Mouse (Mus musculus) limb, embryonic 11.5 days (tissue): ENCODE measurements at regions not wholly inside any gene's neighbourhood (a gene's known extent, or its start where the extent isn't known, plus 50 kb on each side); places are given as distances from the start of the nearest gene placed in this dataset.

Experiments
- ATAC-seq: fragments of 200-750 bp; cut with Nextera tagmentation; 2 replicates; pipeline ENCODE4 v1.8.0; 2017; ENCODE audit warnings: low read depth; ENCODE audit not compliant: insufficient number of reproducible peaks, low FRiP score, low TSS enrichment
- DNase-seq: peaks from one replicate; pipeline ENCODE4 v3.0.0-alpha.2; 2015; ENCODE audit warnings: low spot score
- H3K27ac ChIP-seq: fragments of 300-500 bp; sonication (generic); replicated peaks from 2 replicates; pipeline ENCODE4 v1.5.1; 2014; ENCODE audit warnings: low read depth, mild to moderate bottlenecking, low read length
- H3K27me3 ChIP-seq: fragments of 300-500 bp; sonication (generic); 2 replicates; pipeline ENCODE4 v1.6.1; 2014; ENCODE audit warnings: mild to moderate bottlenecking, low read length, mixed read lengths; ENCODE audit not compliant: control insufficient read depth, insufficient read depth
- H3K36me3 ChIP-seq: fragments of 300-500 bp; sonication (generic); 2 replicates; pipeline ENCODE4 v1.6.1; 2014; ENCODE audit warnings: mild to moderate bottlenecking, low read length, moderate library complexity, mixed read lengths; ENCODE audit not compliant: control insufficient read depth, insufficient read depth
- H3K4me1 ChIP-seq: fragments of 300-500 bp; sonication (generic); 2 replicates; pipeline ENCODE4 v1.6.1; 2014; ENCODE audit warnings: low read length, mixed read lengths; ENCODE audit not compliant: control insufficient read depth, insufficient read depth
- H3K4me2 ChIP-seq: fragments of 300-500 bp; sonication (generic); 2 replicates; pipeline ENCODE4 v1.6.1; 2014; ENCODE audit warnings: low read depth, mild to moderate bottlenecking, moderate library complexity; ENCODE audit not compliant: severe bottlenecking
- H3K4me3 ChIP-seq: fragments of 300-500 bp; sonication (generic); 2 replicates; pipeline ENCODE4 v1.5.1; 2014; ENCODE audit warnings: low read depth, low read length
- H3K9ac ChIP-seq: fragments of 300-500 bp; sonication (generic); 2 replicates; pipeline ENCODE4 v1.6.1; 2014; ENCODE audit warnings: mild to moderate bottlenecking, low read length
- H3K9me3 ChIP-seq: fragments of 300-500 bp; sonication (generic); 2 replicates; pipeline ENCODE4 v1.6.1; 2016; ENCODE audit warnings: low read length; ENCODE audit not compliant: control insufficient read depth
- WGBS: fragments of 180-500 bp; shearing (Covaris S2); extraction: QIAGEN DNeasy Blood & Tissue Kit; methylation state at CpG from one replicate; pipeline ENCODE4 v1.1.7; 2014; 5-methylcytosine and 5-hydroxymethylcytosine counted together

- WGBS, result 75% methylated on average over 5 of the region's 5 CpGs
- Histone ChIP-seq H3K4me1 (peaks cover 7% of the 10 kb centered on the region; the same call in 1 of the 2 replicates), H3K4me3 (no peak overlapping the region), H3K9me3 (no peaks in the 10 kb centered on the region), H3K9ac (no peak overlapping the region), H3K36me3 (no peaks in the 10 kb centered on the region), H3K27ac (no peak overlapping the region), H3K4me2 (no peak overlapping the region), H3K27me3 (no peaks in the 10 kb centered on the region)
- DNase-seq (no peak), ATAC-seq (no peak)
Measured at GRCm38 (mm10) chr4:131239132-131239531, 294.9 kb downstream of the Matn1 start.

GRCm38 (mm10) chr4:131240457-131240856 is 296.3 kb downstream of the Matn1 start:
- Histone ChIP-seq H3K36me3 (no peaks in the 10 kb centered on the region), H3K4me1 (peaks cover 9% of the 10 kb centered on the region; the same call in 1 of the 2 replicates), H3K27ac (no peak overlapping the region), H3K27me3 (no peaks in the 10 kb centered on the region), H3K4me3 (no peak overlapping the region), H3K4me2 (no peak overlapping the region), H3K9ac (no peak overlapping the region), H3K9me3 (no peaks in the 10 kb centered on the region)
- WGBS, result 85% methylated on average over 4 of the region's 4 CpGs
- ATAC-seq (no peak), DNase-seq (no peak)

- no peaks in the 10 kb centered on the region for H3K9me3 ChIP-seq
- peaks cover 9% of the 10 kb centered on the region; the same call in 1 of the 2 replicates for H3K4me1 ChIP-seq
- DNase-seq (no peak), ATAC-seq (no peak)
- H3K27ac ChIP-seq, result no peak overlapping the region
- no peak overlapping the region for H3K4me2 ChIP-seq
- H3K4me3 ChIP-seq, result no peak overlapping the region
- H3K9ac ChIP-seq, result no peak overlapping the region
- no peaks in the 10 kb centered on the region for H3K36me3 ChIP-seq
- H3K27me3 ChIP-seq, result no peaks in the 10 kb centered on the region
- 53% methylated on average over 4 of the region's 4 CpGs for WGBS
Measured at GRCm38 (mm10) chr4:131242250-131242649, 298.1 kb downstream of the Matn1 start.

GRCm38 (mm10) chr4:131243744-131244387 is 299.7 kb downstream of the Matn1 start:
- H3K27me3 ChIP-seq, result no peaks in the 10 kb centered on the region
- H3K4me3 ChIP-seq, result no peak overlapping the region
- DNase-seq, result no peak
- H3K9ac ChIP-seq, result no peak overlapping the region
- ATAC-seq, result no peak
- no peaks in the 10 kb centered on the region for H3K9me3 ChIP-seq
- H3K4me1 ChIP-seq, result peaks cover 9% of the 10 kb centered on the region; the same call in 1 of the 2 replicates
- H3K36me3 ChIP-seq, result no peaks in the 10 kb centered on the region
- H3K27ac ChIP-seq, result no peak overlapping the region
- 42% methylated on average over 9 of the region's 9 CpGs for WGBS
- no peak overlapping the region for H3K4me2 ChIP-seq

- no peaks in the 10 kb centered on the region for H3K36me3 ChIP-seq
- H3K9me3 ChIP-seq, result no peaks in the 10 kb centered on the region
- 23% methylated on average over 30 of the region's 30 CpGs for WGBS
- no peak overlapping the region for H3K27ac ChIP-seq
- H3K9ac ChIP-seq, result 0 out of 2 replicates have a peak overlapping the region, but pooled peaks have one; percentile 36
- DNase-seq, result peak; percentile 90
- H3K4me3 ChIP-seq, result no peak overlapping the region
- H3K4me2 ChIP-seq, result peak overlapping the region; percentile 27
- peak; percentile 70; the same call in 1 of the 2 replicates for ATAC-seq
- 0 out of 2 replicates have a peak, but pooled peaks cover 4% of the 10 kb centered on the region for H3K4me1 ChIP-seq
- H3K27me3 ChIP-seq, result no peaks in the 10 kb centered on the region
Measured at GRCm38 (mm10) chr4:131252602-131253442, 308.6 kb downstream of the Matn1 start.

- Histone ChIP-seq H3K36me3 (no peaks in the 10 kb centered on the region), H3K27me3 (no peaks in the 10 kb centered on the region), H3K27ac (no peak overlapping the region), H3K4me1 (0 out of 2 replicates have a peak, but pooled peaks cover 4% of the 10 kb centered on the region), H3K4me3 (no peak overlapping the region), H3K9me3 (no peaks in the 10 kb centered on the region), H3K9ac (no peak overlapping the region), H3K4me2 (peak overlapping the region; percentile 27; the same call in 1 of the 2 replicates)
- no peak for DNase-seq
- WGBS, result 8% methylated on average over 8 of the region's 8 CpGs
- ATAC-seq, result no peak
Measured at GRCm38 (mm10) chr4:131253443-131253817, 309.2 kb downstream of the Matn1 start.

- Histone ChIP-seq H3K4me2 (no peak overlapping the region), H3K27me3 (no peaks in the 10 kb centered on the region), H3K27ac (no peak overlapping the region), H3K4me3 (no peak overlapping the region), H3K9me3 (no peaks in the 10 kb centered on the region), H3K4me1 (0 out of 2 replicates have a peak, but pooled peaks cover 4% of the 10 kb centered on the region), H3K9ac (no peak overlapping the region), H3K36me3 (no peaks in the 10 kb centered on the region)
- WGBS, result 63% methylated on average over 7 of the region's 7 CpGs
- no peak for DNase-seq
- no peak for ATAC-seq
Measured at GRCm38 (mm10) chr4:131254243-131254642, 310.1 kb downstream of the Matn1 start.

GRCm38 (mm10) chr4:131254691-131255090 is 310.5 kb downstream of the Matn1 start:
- Histone ChIP-seq H3K27ac (no peak overlapping the region), H3K9me3 (no peaks in the 10 kb centered on the region), H3K4me3 (no peak overlapping the region), H3K4me1 (0 out of 2 replicates have a peak, but pooled peaks cover 4% of the 10 kb centered on the region), H3K4me2 (no peak overlapping the region), H3K36me3 (no peaks in the 10 kb centered on the region), H3K9ac (no peak overlapping the region), H3K27me3 (no peaks in the 10 kb centered on the region)
- WGBS, result 48% methylated on average over 6 of the region's 6 CpGs
- DNase-seq, result peak; percentile 62
- ATAC-seq, result no peak
